Mouse (Mus musculus) spleen, adult 2 months (tissue): ENCODE data around the gene Vmn1r198. TPM values are rescaled to one million over a fixed set of nuclear protein-coding genes. Genes with fewer than 3 reads are reported as not detected.
"Not testable (repeated sequence)": the region's sequence is repeated elsewhere in the genome, so short reads cannot be mapped to it uniquely, and the experiment has no call there.

Experiments used
- DNase-seq, 2 experiments: peaks; one replicate each; pipeline versions ENCODE4 v3.0.0 to v3.0.0-alpha.2; 2012 to 2021; ENCODE audit warnings: low spot score in 2 of 2, low read depth in 1 of 2
- H3K27ac ChIP-seq: fragments of 200-500 bp; 2 replicates; pipeline ENCODE4 v1.5.1; 2012; ENCODE audit warnings: low read length, inconsistent platforms; ENCODE audit not compliant: insufficient read depth
- H3K27me3 ChIP-seq: fragments of 200-500 bp; 2 replicates; pipeline ENCODE4 v1.6.1; 2012; ENCODE audit warnings: mild to moderate bottlenecking, moderate library complexity, low read length, inconsistent platforms; ENCODE audit not compliant: control insufficient read depth, insufficient read depth
- H3K36me3 ChIP-seq: fragments of 200-500 bp; 2 replicates; pipeline ENCODE4 v1.6.1; 2012; ENCODE audit warnings: mild to moderate bottlenecking, low read length, inconsistent platforms; ENCODE audit not compliant: control insufficient read depth, insufficient read depth
- H3K4me1 ChIP-seq: fragments of 200-500 bp; 2 replicates; pipeline ENCODE4 v1.6.1; 2011; ENCODE audit warnings: inconsistent platforms; ENCODE audit not compliant: control insufficient read depth, insufficient read depth, insufficient read length
- H3K4me3 ChIP-seq: fragments of 200-500 bp; 2 replicates; pipeline ENCODE4 v1.5.1; 2011; ENCODE audit warnings: mild to moderate bottlenecking, inconsistent platforms; ENCODE audit not compliant: insufficient read depth, insufficient read length; ENCODE audit errors: extremely low read depth
- CTCF ChIP-seq: fragments of 200-500 bp; IDR thresholded peaks from 2 replicates; pipeline ENCODE4 v1.5.1; 2011; ENCODE audit warnings: mild to moderate bottlenecking, inconsistent platforms; ENCODE audit not compliant: insufficient read depth, insufficient read length, insufficient replicate concordance; ENCODE audit errors: extremely low read depth
- POLR2A ChIP-seq: fragments of 200-500 bp; IDR thresholded peaks from 2 replicates; pipeline ENCODE4 v1.6.1; 2011; ENCODE audit warnings: low read depth, low read length, inconsistent platforms
- WGBS: fragments of 180-500 bp; shearing (Covaris S2); methylation state at CpG from one replicate; pipeline ENCODE4 v1.1.7; 2018; 5-methylcytosine and 5-hydroxymethylcytosine counted together
- polyA plus RNA-seq: library from polyadenylated mRNA; depleted of rRNA; stranded (reverse); fragments of >200 nt; gene quantifications from 2 replicates; pipeline ENCODE4 v1.2.3, GENCODE M21; 2012

Gene Vmn1r198
- polyA plus RNA-seq, 1 experiment = not detected

GRCm38 (mm10) chr13:22335565-22335964 is 14.6 kb upstream of the Vmn1r198 start:
- Histone ChIP-seq H3K27ac (no peak overlapping the region), H3K36me3 (no peaks in the 10 kb centered on the region), H3K27me3 (no peaks in the 10 kb centered on the region), H3K4me1 (no peaks in the 10 kb centered on the region), H3K4me3 (no peak overlapping the region)
- TF ChIP-seq CTCF (no peak), POLR2A (no peak)
- DNase-seq = no peak
- 85% methylated on average over 1 of the region's 1 CpGs for WGBS

DNA sequence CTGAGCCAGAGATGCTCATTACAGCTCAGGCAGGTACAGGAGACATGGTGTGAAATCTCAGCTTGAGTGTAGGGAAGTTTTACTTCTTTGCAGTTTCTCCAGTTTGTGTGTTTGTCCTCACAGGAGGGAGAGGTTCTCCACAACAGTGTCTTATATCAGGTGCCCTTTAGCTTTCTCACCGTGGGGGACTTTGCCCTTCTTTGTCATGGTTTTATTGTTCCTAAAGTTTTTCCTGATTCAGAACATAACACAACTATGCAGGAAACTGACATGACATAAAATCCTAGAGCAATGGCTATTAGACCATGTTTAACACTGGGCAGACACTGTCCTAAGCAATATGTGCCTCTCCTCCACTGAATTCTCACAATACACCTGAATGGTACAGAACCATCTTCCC is 649 bp downstream of the Vmn1r198 start:
- WGBS = 76% methylated on average over 1 of the region's 1 CpGs
- DNase-seq = no peak
- H3K4me1 ChIP-seq = no peaks in the 10 kb centered on the region
- no peak overlapping the region for H3K27ac ChIP-seq
- no peaks in the 10 kb centered on the region for H3K27me3 ChIP-seq
- no peak overlapping the region for H3K4me3 ChIP-seq
- no peaks in the 10 kb centered on the region for H3K36me3 ChIP-seq
- TF ChIP-seq CTCF = no peak
- TF ChIP-seq POLR2A = no peak

- H3K4me1 ChIP-seq = no peaks in the 10 kb centered on the region
- 73% methylated on average over 2 of the region's 2 CpGs for WGBS
- no peak for DNase-seq
- no peak within 1 kb of the TSS for H3K4me3 ChIP-seq
- no peaks in the 10 kb centered on the region for H3K36me3 ChIP-seq
- H3K27ac ChIP-seq = no peak within 1 kb of the TSS
- no peak for TF ChIP-seq CTCF
- TF ChIP-seq POLR2A = no peak
- H3K27me3 ChIP-seq = no peaks in the 10 kb centered on the region
Observed at GRCm38 (mm10) chr13:22379518-22379917, 29.4 kb downstream of the Vmn1r198 start, which contains the start of gene Vmn1r199. Gene Vmn1r199 (plus strand): TSS chr13:22379818.

- H3K4me1 ChIP-seq, H3K36me3 ChIP-seq, H3K27ac ChIP-seq, DNase-seq, H3K4me3 ChIP-seq, H3K27me3 ChIP-seq: not testable (repeated sequence)
- WGBS = 75% methylated on average over 3 of the region's 3 CpGs
Observed at GRCm38 (mm10) chr13:22381128-22381527, 31.0 kb downstream of the Vmn1r198 start.

- TF ChIP-seq POLR2A = no peak
- TF ChIP-seq CTCF = no peak
- H3K4me1 ChIP-seq = no peaks in the 10 kb centered on the region
- no peaks in the 10 kb centered on the region for H3K36me3 ChIP-seq
- no peaks in the 10 kb centered on the region for H3K27me3 ChIP-seq
- H3K27ac ChIP-seq = no peak overlapping the region
- DNase-seq = no peak
- H3K4me3 ChIP-seq = no peak overlapping the region
- 69% methylated on average over 3 of the region's 3 CpGs for WGBS
Observed at GRCm38 (mm10) chr13:22383401-22383800, 33.2 kb downstream of the Vmn1r198 start.

DNA sequence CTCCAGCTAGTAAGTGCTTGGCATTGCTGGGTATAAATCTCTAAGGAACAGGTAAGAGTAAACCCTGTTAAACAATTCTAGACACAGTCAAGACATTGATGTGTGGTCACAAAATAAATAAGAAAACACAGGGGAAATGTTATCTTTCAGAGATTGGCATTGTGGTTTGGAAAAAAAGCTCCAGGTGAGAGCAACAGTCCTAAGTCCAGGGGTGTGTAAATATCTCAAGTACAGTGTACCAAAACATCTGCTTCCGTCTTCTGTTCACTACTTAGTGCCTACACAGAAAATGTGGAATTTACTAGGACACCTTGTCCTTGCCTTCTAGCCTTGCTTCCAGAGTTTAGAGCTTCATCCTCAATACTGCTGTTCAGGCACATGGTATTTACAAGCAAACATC is 36.9 kb downstream of the Vmn1r198 start:
- DNase-seq = no peak
- Histone ChIP-seq H3K4me1 (no peaks in the 10 kb centered on the region), H3K4me3 (no peak overlapping the region), H3K27me3 (no peaks in the 10 kb centered on the region), H3K36me3 (no peaks in the 10 kb centered on the region), H3K27ac (no peak overlapping the region)
- TF ChIP-seq CTCF = no peak
- WGBS = 91% methylated on average over 1 of the region's 1 CpGs

DNA sequence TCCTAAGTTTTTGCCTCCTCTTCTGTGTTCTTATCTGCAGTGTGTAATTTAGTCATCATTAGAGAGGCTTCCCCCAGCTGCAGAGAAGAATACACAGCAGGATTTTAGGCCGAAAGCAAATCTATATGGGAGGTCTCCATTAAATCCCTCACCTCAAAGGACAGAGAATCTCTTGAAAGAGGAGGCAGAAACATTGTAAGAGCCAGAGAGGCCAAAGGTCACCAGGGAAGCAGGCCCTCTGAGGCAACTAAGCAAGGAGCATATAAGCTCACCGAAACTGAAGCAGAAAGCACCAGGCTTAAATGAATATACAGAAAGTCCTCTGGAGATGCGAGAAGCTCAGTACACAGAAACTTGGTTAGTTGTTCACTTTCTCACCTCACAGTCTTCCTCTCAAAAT is 39.9 kb downstream of the Vmn1r198 start, which contains the start of gene Vmn1r200:
Gene Vmn1r200, plus strand, starts transcription at position 301 of the 400 bp plus-strand sequence.
- WGBS = 89% methylated on average over 3 of the region's 3 CpGs
- H3K36me3 ChIP-seq = no peaks in the 10 kb centered on the region
- no peak within 1 kb of the TSS for H3K27ac ChIP-seq
- no peak for DNase-seq
- H3K27me3 ChIP-seq = no peaks in the 10 kb centered on the region
- H3K4me1 ChIP-seq = no peaks in the 10 kb centered on the region
- H3K4me3 ChIP-seq = no peak within 1 kb of the TSS
- TF ChIP-seq CTCF (no peak), POLR2A (no peak)
